Mouse (Mus musculus): Measurements from ENCODE around the gene Gpr37l1.

GRCm38 (mm10) chr1:135147702-135148058, 19.8 kb downstream of the Gpr37l1 start:
- TF ChIP-seq CTCF (IDR thresholded peaks at IDR 0.05; ENCODE audit: borderline replicate concordance, extremely low read depth, insufficient read depth, insufficient read length) (no peak), POLR2A (IDR thresholded peaks at IDR 0.05; ENCODE audit: borderline replicate concordance, extremely low read depth, insufficient read depth, insufficient read length, poor library complexity, severe bottlenecking) (no peak)

Data from brain, embryonic 14.5 days (tissue).